Mouse (Mus musculus): ENCODE data around the gene Tm4sf19. TPM values are rescaled to one million over a fixed set of nuclear protein-coding genes. Genes with fewer than 3 reads are reported as not detected.

Gene Tm4sf19
- total RNA-seq, 2 experiments from 2014 or later: not detected

Other genes starting within 250 kb of the Tm4sf19 start
- gene Nrros, start 234.9 kb upstream of the Tm4sf19 start, total RNA-seq (2021): 1 to 10 TPM; 7.6 to 8.8 TPM
- not detected for gene Bex6, start 220.7 kb upstream of the Tm4sf19 start, total RNA-seq (2021)
- gene Fbxo45, start 153.3 kb upstream of the Tm4sf19 start, total RNA-seq (2021): 10 to 100 TPM; 40.0 to 40.2 TPM
- 10 to 100 TPM; 11.9 to 14.3 TPM for gene Wdr53, start 153.3 kb upstream of the Tm4sf19 start, total RNA-seq (2021)
- under 1 TPM in 1 of 2 experiments, not detected in 1; 0.25 TPM for gene Smco1, start 129.0 kb upstream of the Tm4sf19 start, total RNA-seq (2021)
- gene Rnf168, start 123.0 kb upstream of the Tm4sf19 start, total RNA-seq (2021): 10 to 100 TPM; 27.2 to 27.5 TPM
- gene Ubxn7, start 68.2 kb upstream of the Tm4sf19 start, total RNA-seq (2021): 10 to 100 TPM; 50.7 to 64.1 TPM
- gene Tctex1d2, start 19.2 kb downstream of the Tm4sf19 start, total RNA-seq (2021): 10 to 100 TPM; 13.7 to 15.6 TPM
- gene Pcyt1a, start 30.4 kb downstream of the Tm4sf19 start, total RNA-seq (2021): 10 to 100 TPM; 43.9 to 47.5 TPM
- not detected for gene Slc51a, start 87.4 kb downstream of the Tm4sf19 start, total RNA-seq (2021)
- not detected for gene Zdhhc19, start 95.8 kb downstream of the Tm4sf19 start, total RNA-seq (2021)
- gene Tfrc, start 208.4 kb downstream of the Tm4sf19 start, total RNA-seq (2021): 100 to 1,000 TPM in 1 of 2 experiments, 10 to 100 TPM in 1; 97.9 to 112 TPM
- 100 to 1,000 TPM; 114 to 128 TPM for gene Tnk2, start 243.4 kb downstream of the Tm4sf19 start, total RNA-seq (2021)

Data from layer of hippocampus, postnatal 10 days (tissue).